Mouse (Mus musculus): ENCODE data around the gene Il15. TPM values are rescaled to one million over a fixed set of nuclear protein-coding genes. Genes with fewer than 3 reads are reported as not detected.
A peak's percentile ranks its signal among the peaks of the same experiment; 100 is the strongest.

Il15 gene
- polyA plus RNA-seq (2014; fragmentation: Nextera tagmentation; extraction: Ambion mirVana): 1.1 and 1.4 TPM in 2 replicates

DNA sequence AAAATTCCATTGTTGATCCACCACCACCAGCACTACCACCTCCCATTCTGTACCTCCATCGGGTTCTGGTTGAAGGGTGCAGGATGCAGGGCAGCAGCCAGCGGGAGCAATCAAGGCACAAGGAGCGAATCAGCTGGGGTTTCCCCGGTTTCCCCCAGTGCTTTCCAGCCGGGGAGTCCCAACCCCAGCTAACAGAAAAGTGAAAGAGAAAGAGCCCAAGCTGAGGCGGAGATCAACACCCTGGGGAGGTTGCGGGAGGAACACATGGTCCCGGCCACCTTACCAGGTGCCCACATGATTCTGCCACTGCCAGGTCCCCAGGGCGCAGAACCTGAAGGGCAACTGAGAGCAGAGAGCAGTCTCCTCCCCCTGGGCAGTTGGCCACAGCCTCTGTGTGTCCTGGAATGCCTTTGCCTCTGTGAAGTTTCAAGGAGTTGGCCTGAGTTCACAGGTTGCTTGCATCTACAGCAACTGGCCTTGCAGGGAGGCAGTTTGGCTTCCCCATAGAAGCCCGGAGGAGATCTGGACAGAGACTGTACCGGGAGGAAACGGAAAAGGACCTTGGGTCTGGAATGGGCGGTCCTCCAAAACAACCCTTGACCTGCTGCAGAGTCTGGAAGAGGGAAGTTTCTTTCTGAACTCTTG is at the start of gene Il15:
Gene Il15 (minus strand): TSS at position 537 of the 645 bp plus-strand sequence.
- H3K4me3 ChIP-seq (ENCODE audit: low read depth, low read length): peak within 1 kb of the TSS; percentile 16
- H3K9ac ChIP-seq (ENCODE audit: low read length): peak within 1 kb of the TSS; percentile 22
- WGBS: 18% methylated on average over 13 of the region's 13 CpGs
- no peak within 1 kb of the TSS for H3K27ac ChIP-seq (ENCODE audit: low read depth, low read length)
- peak; percentile 7 for DNase-seq (ENCODE audit: low spot score)
- no peaks in the 10 kb centered on the region for H3K9me3 ChIP-seq (replicated peaks; ENCODE audit: control insufficient read depth, low read length)
- H3K36me3 ChIP-seq (ENCODE audit: control insufficient read depth, insufficient read depth, low read length): no peaks in the 10 kb centered on the region
- no peaks in the 10 kb centered on the region for H3K27me3 ChIP-seq (replicated peaks; ENCODE audit: control insufficient read depth, insufficient read depth, low read length)
- peak within 1 kb of the TSS; percentile 51 for H3K4me2 ChIP-seq (ENCODE audit: low read length)
- peak; percentile 29 for ATAC-seq
- H3K4me1 ChIP-seq (ENCODE audit: control insufficient read depth, insufficient read depth, low read length): peaks cover 2% of the 10 kb centered on the region; the same call in 1 of the 2 replicates

DNA sequence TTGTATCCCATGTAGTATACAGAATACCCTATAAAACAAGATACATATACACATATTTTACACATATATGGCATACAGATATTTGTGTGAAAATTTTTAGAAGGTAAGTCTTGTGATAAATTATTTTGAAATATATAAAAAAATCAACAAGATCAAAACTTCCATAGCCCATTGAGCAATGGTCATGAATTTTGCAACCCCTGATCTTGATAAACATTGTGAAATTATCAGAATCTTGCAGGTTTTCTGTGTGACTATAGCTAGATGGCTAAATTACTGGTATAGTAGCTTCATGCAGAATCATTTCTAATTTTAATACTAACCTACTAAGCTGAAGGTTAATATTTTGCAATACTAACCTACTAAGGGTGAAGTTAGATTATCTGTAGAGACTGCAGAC is 41.9 kb upstream of the Il15 start:
- no peak overlapping the region for H3K4me3 ChIP-seq (ENCODE audit: low read depth, low read length)
- H3K4me2 ChIP-seq (ENCODE audit: low read length): no peak overlapping the region
- H3K27me3 ChIP-seq (replicated peaks; ENCODE audit: control insufficient read depth, insufficient read depth, low read length): no peaks in the 10 kb centered on the region
- no peak for ATAC-seq
- H3K4me1 ChIP-seq (ENCODE audit: control insufficient read depth, insufficient read depth, low read length): no peaks in the 10 kb centered on the region
- H3K36me3 ChIP-seq (ENCODE audit: control insufficient read depth, insufficient read depth, low read length): no peaks in the 10 kb centered on the region
- H3K27ac ChIP-seq (ENCODE audit: low read depth, low read length): no peak overlapping the region
- H3K9ac ChIP-seq (ENCODE audit: low read length): no peak overlapping the region
- DNase-seq (ENCODE audit: low spot score): no peak
- no peaks in the 10 kb centered on the region for H3K9me3 ChIP-seq (replicated peaks; ENCODE audit: control insufficient read depth, low read length)

DNA sequence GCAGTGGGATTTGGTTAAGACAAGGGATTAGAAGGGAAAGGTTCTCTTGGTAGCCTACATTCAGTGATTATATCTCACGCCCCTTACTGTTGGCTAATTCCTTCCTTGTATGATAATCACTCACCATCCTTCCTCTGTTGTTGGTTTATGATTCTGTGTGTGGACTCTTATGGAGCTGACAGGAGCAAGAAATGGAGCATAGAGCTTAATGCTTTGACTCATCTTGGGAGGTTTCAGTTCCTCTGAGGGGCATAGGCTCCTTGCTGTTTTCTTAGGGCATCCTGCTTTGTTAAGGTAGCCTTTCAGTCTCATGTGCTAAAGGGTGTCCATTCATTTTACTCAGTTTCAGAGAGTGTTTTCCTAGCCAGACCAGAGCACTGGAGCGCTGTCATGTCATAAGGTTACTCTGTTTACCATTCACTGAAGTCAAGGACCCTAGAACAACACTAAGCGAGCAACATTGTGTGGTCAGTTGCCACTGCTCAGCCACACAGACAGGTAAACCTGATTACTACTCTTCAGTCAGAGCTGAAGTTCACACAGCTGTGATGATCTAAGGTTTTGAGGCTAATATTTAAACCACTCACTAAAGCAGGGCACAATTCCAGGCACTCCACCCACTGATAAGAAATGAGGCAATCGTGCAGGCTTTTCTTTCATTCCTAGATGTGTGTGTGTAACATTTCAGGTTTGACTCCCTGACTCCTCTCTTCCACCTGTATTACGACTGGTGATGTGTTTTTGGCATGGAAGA is 13.7 kb upstream of the Il15 start:
- no peak for ATAC-seq
- Histone ChIP-seq H3K4me3 (ENCODE audit: low read depth, low read length) (no peak overlapping the region), H3K9ac (ENCODE audit: low read length) (no peak overlapping the region), H3K36me3 (ENCODE audit: control insufficient read depth, insufficient read depth, low read length) (no peaks in the 10 kb centered on the region), H3K9me3 (replicated peaks; ENCODE audit: control insufficient read depth, low read length) (no peaks in the 10 kb centered on the region), H3K4me1 (ENCODE audit: control insufficient read depth, insufficient read depth, low read length) (no peaks in the 10 kb centered on the region), H3K27ac (ENCODE audit: low read depth, low read length) (no peak overlapping the region), H3K27me3 (replicated peaks; ENCODE audit: control insufficient read depth, insufficient read depth, low read length) (no peaks in the 10 kb centered on the region), H3K4me2 (ENCODE audit: low read length) (no peak overlapping the region)
- WGBS: 82% methylated on average over 5 of the region's 5 CpGs
- no peak for DNase-seq (ENCODE audit: low spot score)

DNA sequence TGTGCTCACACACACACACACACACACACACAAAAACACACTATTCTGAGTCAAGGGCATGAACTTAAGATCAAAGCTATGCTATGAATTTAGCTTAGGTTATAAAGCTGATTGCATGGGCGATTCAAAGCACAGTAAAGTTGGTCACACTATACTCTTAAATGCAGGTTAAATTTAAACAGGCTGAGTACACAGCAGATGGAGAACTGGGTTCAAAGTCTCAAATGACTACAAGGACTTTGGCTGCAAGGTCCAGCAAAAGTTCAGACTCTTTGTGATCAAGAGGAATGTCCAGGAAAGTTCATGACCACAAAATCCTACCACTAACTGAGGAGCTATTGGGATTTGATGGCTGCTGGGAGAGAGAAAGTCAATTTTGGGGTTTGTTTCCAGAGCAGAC is 12.5 kb upstream of the Il15 start:
- ATAC-seq (no peak), DNase-seq (ENCODE audit: low spot score) (no peak)
- Histone ChIP-seq H3K4me1 (ENCODE audit: control insufficient read depth, insufficient read depth, low read length) (no peaks in the 10 kb centered on the region), H3K9me3 (replicated peaks; ENCODE audit: control insufficient read depth, low read length) (no peaks in the 10 kb centered on the region), H3K4me3 (ENCODE audit: low read depth, low read length) (no peak overlapping the region), H3K9ac (ENCODE audit: low read length) (no peak overlapping the region), H3K36me3 (ENCODE audit: control insufficient read depth, insufficient read depth, low read length) (no peaks in the 10 kb centered on the region), H3K4me2 (ENCODE audit: low read length) (no peak overlapping the region), H3K27ac (ENCODE audit: low read depth, low read length) (no peak overlapping the region), H3K27me3 (replicated peaks; ENCODE audit: control insufficient read depth, insufficient read depth, low read length) (no peaks in the 10 kb centered on the region)
- 84% methylated on average over 1 of the region's 1 CpGs for WGBS

DNA sequence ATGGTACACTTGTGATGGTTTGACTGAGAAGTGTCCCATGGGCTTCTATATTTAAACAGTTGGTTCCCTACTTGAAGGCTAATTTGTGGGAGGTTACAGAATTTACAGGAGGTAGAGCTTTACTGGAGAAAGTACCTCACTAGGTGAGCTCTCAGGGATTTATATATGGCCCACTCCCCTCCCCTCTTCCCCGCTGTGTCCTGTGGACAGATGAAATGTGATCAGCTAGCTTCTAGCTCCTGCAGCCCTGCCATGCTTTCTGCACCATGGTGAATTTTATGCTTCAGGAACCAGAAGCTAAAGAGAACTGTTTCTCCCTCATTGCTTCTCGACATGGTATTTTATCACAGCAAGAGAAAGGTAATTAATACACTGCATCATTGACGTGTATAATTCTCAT is 7.1 kb upstream of the Il15 start:
- 76% methylated on average over 3 of the region's 3 CpGs for WGBS
- Histone ChIP-seq H3K4me3 (ENCODE audit: low read depth, low read length) (no peak overlapping the region), H3K27me3 (replicated peaks; ENCODE audit: control insufficient read depth, insufficient read depth, low read length) (no peaks in the 10 kb centered on the region), H3K4me1 (ENCODE audit: control insufficient read depth, insufficient read depth, low read length) (no peaks in the 10 kb centered on the region), H3K9me3 (replicated peaks; ENCODE audit: control insufficient read depth, low read length) (no peaks in the 10 kb centered on the region), H3K9ac (ENCODE audit: low read length) (no peak overlapping the region), H3K36me3 (ENCODE audit: control insufficient read depth, insufficient read depth, low read length) (no peaks in the 10 kb centered on the region), H3K4me2 (ENCODE audit: low read length) (no peak overlapping the region), H3K27ac (ENCODE audit: low read depth, low read length) (no peak overlapping the region)
- ATAC-seq (no peak), DNase-seq (ENCODE audit: low spot score) (no peak)

DNA sequence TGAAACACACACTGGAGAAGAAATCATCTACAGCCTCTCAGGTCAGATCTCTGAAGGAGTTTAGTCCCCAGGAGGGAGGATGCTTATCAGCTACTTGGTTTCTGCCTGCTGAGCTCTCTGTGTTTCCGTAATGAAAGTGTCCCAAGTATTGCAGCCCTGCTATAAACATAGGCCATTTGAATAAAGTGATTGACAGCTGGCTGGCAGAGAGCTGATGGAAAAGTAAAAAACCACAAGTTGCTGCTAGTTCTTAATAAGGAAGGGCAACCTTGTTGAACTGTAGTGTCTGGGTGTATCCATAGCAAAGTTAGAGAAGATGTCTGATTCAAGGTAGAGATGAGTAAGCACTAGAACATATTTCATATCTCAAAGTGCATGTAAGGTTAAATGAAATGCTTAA is 4.0 kb upstream of the Il15 start:
- Histone ChIP-seq H3K9ac (ENCODE audit: low read length) (no peak overlapping the region), H3K27ac (ENCODE audit: low read depth, low read length) (no peak overlapping the region), H3K4me3 (ENCODE audit: low read depth, low read length) (no peak overlapping the region), H3K27me3 (replicated peaks; ENCODE audit: control insufficient read depth, insufficient read depth, low read length) (no peaks in the 10 kb centered on the region), H3K4me2 (ENCODE audit: low read length) (no peak overlapping the region), H3K4me1 (ENCODE audit: control insufficient read depth, insufficient read depth, low read length) (peaks cover 2% of the 10 kb centered on the region; the same call in 1 of the 2 replicates), H3K9me3 (replicated peaks; ENCODE audit: control insufficient read depth, low read length) (no peaks in the 10 kb centered on the region), H3K36me3 (ENCODE audit: control insufficient read depth, insufficient read depth, low read length) (no peaks in the 10 kb centered on the region)
- WGBS: 31% methylated on average over 1 of the region's 1 CpGs
- no peak for ATAC-seq
- no peak for DNase-seq (ENCODE audit: low spot score)

DNA sequence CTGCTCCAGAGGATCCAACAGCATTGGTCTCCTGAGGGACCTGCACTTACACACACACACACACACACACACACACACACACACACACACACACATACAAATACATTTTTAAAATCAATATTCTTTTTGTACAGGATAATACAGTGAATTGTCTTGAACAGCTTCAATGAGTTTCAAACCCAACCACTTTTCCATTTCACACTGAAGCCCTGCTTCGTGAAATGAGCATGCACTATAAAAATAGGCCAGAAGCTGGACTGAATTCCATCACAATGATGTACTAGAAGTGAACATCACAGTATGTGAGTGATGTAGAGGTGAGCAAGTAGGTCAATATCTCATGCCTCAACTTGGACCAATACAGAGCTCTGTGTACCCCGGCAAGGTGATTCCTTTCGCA is 1.0 kb upstream of the Il15 start:
- H3K4me3 ChIP-seq (ENCODE audit: low read depth, low read length): no peak overlapping the region
- H3K27ac ChIP-seq (ENCODE audit: low read depth, low read length): no peak overlapping the region
- 91% methylated on average over 3 of the region's 3 CpGs for WGBS
- no peak overlapping the region for H3K4me2 ChIP-seq (ENCODE audit: low read length)
- no peak overlapping the region for H3K9ac ChIP-seq (ENCODE audit: low read length)
- peaks cover 2% of the 10 kb centered on the region; the same call in 1 of the 2 replicates for H3K4me1 ChIP-seq (ENCODE audit: control insufficient read depth, insufficient read depth, low read length)
- no peaks in the 10 kb centered on the region for H3K9me3 ChIP-seq (replicated peaks; ENCODE audit: control insufficient read depth, low read length)
- no peaks in the 10 kb centered on the region for H3K36me3 ChIP-seq (ENCODE audit: control insufficient read depth, insufficient read depth, low read length)
- DNase-seq (ENCODE audit: low spot score) (no peak), ATAC-seq (no peak)
- H3K27me3 ChIP-seq (replicated peaks; ENCODE audit: control insufficient read depth, insufficient read depth, low read length): no peaks in the 10 kb centered on the region

DNA sequence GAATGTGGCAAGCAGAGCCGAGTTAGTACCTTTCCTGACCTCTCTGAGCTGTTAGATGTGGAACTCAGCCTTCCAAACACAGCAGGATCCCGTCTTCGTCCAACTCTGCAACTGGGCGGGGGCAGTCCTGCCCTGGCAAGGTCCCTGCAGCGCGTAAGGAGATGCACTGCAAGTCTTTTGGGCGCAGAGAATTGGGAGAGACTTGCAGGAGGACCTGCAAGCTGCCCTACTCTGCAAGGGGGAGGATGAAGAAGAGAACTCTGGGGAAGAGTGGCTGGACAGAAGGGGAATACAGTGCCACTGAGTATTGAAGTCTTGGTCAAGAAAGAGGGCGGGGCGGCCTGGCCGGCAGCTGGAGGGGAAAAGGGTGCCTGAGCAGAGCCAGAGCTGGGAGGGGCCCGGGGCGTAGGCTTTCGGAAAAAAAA is 749 bp downstream of the Il15 start:
- Histone ChIP-seq H3K36me3 (ENCODE audit: control insufficient read depth, insufficient read depth, low read length) (no peaks in the 10 kb centered on the region), H3K4me3 (ENCODE audit: low read depth, low read length) (peak overlapping the region; percentile 16), H3K27me3 (replicated peaks; ENCODE audit: control insufficient read depth, insufficient read depth, low read length) (no peaks in the 10 kb centered on the region), H3K27ac (ENCODE audit: low read depth, low read length) (no peak overlapping the region), H3K9me3 (replicated peaks; ENCODE audit: control insufficient read depth, low read length) (no peaks in the 10 kb centered on the region), H3K9ac (ENCODE audit: low read length) (peak overlapping the region; percentile 22), H3K4me2 (ENCODE audit: low read length) (peak overlapping the region; percentile 51), H3K4me1 (ENCODE audit: control insufficient read depth, insufficient read depth, low read length) (peaks cover 2% of the 10 kb centered on the region; the same call in 1 of the 2 replicates)
- WGBS: 2% methylated on average over 13 of the region's 13 CpGs
- ATAC-seq (peak; percentile 42), DNase-seq (ENCODE audit: low spot score) (peak; percentile 10)

DNA sequence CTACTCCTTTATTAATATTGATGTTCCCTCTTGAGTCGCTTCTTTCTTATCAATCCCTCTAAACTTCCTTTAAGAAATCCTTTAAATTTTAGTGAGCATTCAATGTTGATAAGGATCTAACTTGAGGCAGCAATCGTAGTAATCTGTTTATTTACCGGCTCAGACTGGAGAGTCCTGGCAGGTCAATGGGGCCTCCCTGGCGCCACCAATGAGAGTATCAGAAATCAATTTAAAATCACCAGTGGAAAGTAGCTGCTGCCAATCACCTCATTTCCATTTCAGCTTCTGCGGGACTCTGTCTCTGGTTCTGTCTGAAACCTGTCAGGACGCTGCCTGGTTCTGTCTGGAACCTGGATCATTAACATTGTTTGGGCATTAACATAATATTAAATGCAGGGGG is 1.5 kb downstream of the Il15 start:
- DNase-seq (ENCODE audit: low spot score) (no peak), ATAC-seq (no peak)
- Histone ChIP-seq H3K4me1 (ENCODE audit: control insufficient read depth, insufficient read depth, low read length) (peaks cover 2% of the 10 kb centered on the region; the same call in 1 of the 2 replicates), H3K4me2 (ENCODE audit: low read length) (no peak overlapping the region; the same call in 1 of the 2 replicates), H3K27ac (ENCODE audit: low read depth, low read length) (no peak overlapping the region), H3K27me3 (replicated peaks; ENCODE audit: control insufficient read depth, insufficient read depth, low read length) (no peaks in the 10 kb centered on the region), H3K36me3 (ENCODE audit: control insufficient read depth, insufficient read depth, low read length) (no peaks in the 10 kb centered on the region), H3K9ac (ENCODE audit: low read length) (no peak overlapping the region), H3K9me3 (replicated peaks; ENCODE audit: control insufficient read depth, low read length) (no peaks in the 10 kb centered on the region), H3K4me3 (ENCODE audit: low read depth, low read length) (no peak overlapping the region)
- 36% methylated on average over 6 of the region's 6 CpGs for WGBS

All from forebrain, embryonic 14.5 days (tissue).